Mouse (Mus musculus) G1E (cell line): ENCODE measurements around the gene Atp8b4.

Experiments used
- CTCF ChIP-seq: IDR thresholded peaks from 2 replicates; pipeline ENCODE4 v1.5.1; 2012; ENCODE audit warnings: low read depth, low read length, inconsistent platforms, mixed read lengths
- GATA1 ChIP-seq: IDR thresholded peaks from 2 replicates; pipeline ENCODE4 v1.6.1; 2012; ENCODE audit warnings: borderline replicate concordance, low read length, inconsistent platforms, mixed read lengths
- POLR2AphosphoS5 ChIP-seq: IDR thresholded peaks from 2 replicates; pipeline ENCODE4 v1.6.1; 2012; ENCODE audit warnings: low read depth, low read length, inconsistent platforms; ENCODE audit not compliant: insufficient replicate concordance

GRCm38 (mm10) chr2:126429282-126429681 lies 71.2 kb downstream of the Atp8b4 start:
- TF ChIP-seq CTCF: peak; percentile 23; the same call in 1 of the 2 replicates
- no peak for TF ChIP-seq GATA1
- no peak for TF ChIP-seq POLR2AphosphoS5
